Mouse (Mus musculus) cortical plate, adult 2 months (tissue): ENCODE data around the gene Ear6.
"Not testable (repeated sequence)": the region's sequence is repeated elsewhere in the genome, so short reads cannot be mapped to it uniquely, and the experiment has no call there.

Experiments used
- CTCF ChIP-seq: fragments of 200-500 bp; IDR thresholded peaks from 2 replicates; pipeline ENCODE4 v1.5.1; 2011; ENCODE audit warnings: mild to moderate bottlenecking, control low read depth, low read length; ENCODE audit not compliant: insufficient read depth; ENCODE audit errors: extremely low read depth
- POLR2A ChIP-seq: fragments of 200-500 bp; IDR thresholded peaks from 2 replicates; pipeline ENCODE4 v1.6.1; 2011; ENCODE audit warnings: mild to moderate bottlenecking, low read length, control low read depth; ENCODE audit not compliant: insufficient read depth; ENCODE audit errors: extremely low read depth

GRCm38 (mm10) chr14:51855280-51855679 lies 1.8 kb downstream of the Ear6 start:
- not testable (repeated sequence) for TF ChIP-seq CTCF, POLR2A
